ENCODE assay signal across 9 mouse cellular contexts in the genomic region with DNA sequence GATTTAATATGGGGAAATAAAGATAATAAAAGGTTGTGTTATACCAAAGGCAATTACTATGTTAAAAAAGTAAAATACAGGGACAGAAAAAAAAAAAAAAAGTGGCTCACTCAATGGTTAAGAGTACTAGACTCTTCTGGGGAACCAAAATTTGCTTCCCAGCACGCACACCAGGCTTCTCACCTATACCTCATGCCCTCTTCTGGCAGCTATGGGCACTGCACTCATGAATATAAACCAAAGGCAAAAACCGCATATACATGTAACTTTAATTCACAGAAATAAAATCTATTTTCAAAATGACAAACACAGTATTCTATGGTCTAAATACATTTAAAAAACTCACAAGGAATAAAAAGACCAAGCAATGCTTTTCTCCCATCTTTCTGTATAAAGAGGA.
DNase-seq lines count a peak whose midpoint lies in the region; ATAC-seq and TF ChIP-seq lines count a peak whose summit lies in the region.
"Had no signal": no experiment of that assay in that cellular context is flagged by ENCODE, and none has a peak within 500 bp of the region (broad histone marks: within the 10 kb centered on the region; RNA-seq: fewer than 3 reads in every experiment).

No protein-coding gene starts in this region.

- DNase-seq in heart, postnatal 10 days, result peak; percentile 29 to 51
- DNase-seq in heart, embryonic 10.5 days (ENCODE audit: low spot score), result no peak
- DNase-seq in 416B (ENCODE audit: low read depth) (peak; percentile 56), G1E (ENCODE audit: low spot score) (no peak)
- peak; percentile 1 for DNase-seq in embryo, embryonic 11.5 days (ENCODE audit: low read depth, low spot score)
- peak in 2 of 3 experiments; percentile 5 to 12 for DNase-seq in liver, embryonic 14.5 days (ENCODE audit: low read depth in 3 of 3, low spot score in 3 of 3)
- DNase-seq in splenic B cell, adult 2 months (ENCODE audit: low read depth, low spot score), result peak; percentile 68
- no peak for DNase-seq in urinary bladder, adult 18-20 months (ENCODE audit: low spot score in 2 of 2)

- WGBS in heart, embryonic 10.5 days, result 84% methylated on average over 2 of the region's 2 CpGs
- WGBS in liver, embryonic 14.5 days (ENCODE audit: insufficient replicate concordance), result 70% methylated on average over 2 of the region's 2 CpGs

- no peak overlapping the region for H3K27ac ChIP-seq in heart, embryonic 10.5 days
- no peak overlapping the region for H3K27ac ChIP-seq in liver, embryonic 14.5 days
- H3K27ac ChIP-seq: midbrain, embryonic 12.5 days had no signal

- H3K4me3 ChIP-seq in heart, embryonic 10.5 days, result no peak overlapping the region
- H3K4me3 ChIP-seq in G1E (ENCODE audit: low read depth, low read length), result no peak overlapping the region
- H3K4me3 ChIP-seq in liver, embryonic 14.5 days (ENCODE audit: insufficient read depth in 1 of 2, low read depth in 2 of 2, low read length in 2 of 2), result no peak overlapping the region
- H3K4me3 ChIP-seq: midbrain, embryonic 12.5 days had no signal

- H3K9me3 ChIP-seq in heart, embryonic 10.5 days, result no peaks in the 10 kb centered on the region
- no peaks in the 10 kb centered on the region for H3K9me3 ChIP-seq in G1E (replicated peaks)
- H3K9me3 ChIP-seq in liver, embryonic 14.5 days (ENCODE audit: control insufficient read depth, low read length), result no peaks in the 10 kb centered on the region
- H3K9me3 ChIP-seq: midbrain, embryonic 12.5 days had no signal

- TF ChIP-seq CTCF in G1E (IDR thresholded peaks at IDR 0.05; ENCODE audit: low read depth, low read length), result peak; percentile 14; the same call in 1 of the 2 replicates
- TF ChIP-seq CTCF in liver, embryonic 14.5 days (IDR thresholded peaks at IDR 0.05; ENCODE audit: low read depth), result peak; percentile 63

- H3K4me2 ChIP-seq in liver, embryonic 14.5 days (ENCODE audit: low read depth), result no peak overlapping the region
- H3K4me2 ChIP-seq: midbrain, embryonic 12.5 days had no signal

- no peaks in the 10 kb centered on the region for H3K27me3 ChIP-seq in heart, embryonic 10.5 days (ENCODE audit: insufficient read depth, poor library complexity, severe bottlenecking)
- H3K27me3 ChIP-seq in G1E (ENCODE audit: insufficient read depth, low read length), result no peaks in the 10 kb centered on the region
- no peaks in the 10 kb centered on the region for H3K27me3 ChIP-seq in liver, embryonic 14.5 days (ENCODE audit: control insufficient read depth, insufficient read depth, low read length)
- no peaks in the 10 kb centered on the region for H3K27me3 ChIP-seq in splenic B cell, adult 2 months (ENCODE audit: control insufficient read depth, insufficient read depth, low read length, poor library complexity, severe bottlenecking)
- H3K27me3 ChIP-seq: midbrain, embryonic 12.5 days had no signal

- no peak overlapping the region for H3K9ac ChIP-seq in liver, embryonic 14.5 days (replicated peaks)
- H3K9ac ChIP-seq: midbrain, embryonic 12.5 days had no signal

- H3K36me3 ChIP-seq in heart, embryonic 10.5 days, result peaks cover 86% of the 10 kb centered on the region
- peaks cover 77% of the 10 kb centered on the region for H3K36me3 ChIP-seq in G1E (replicated peaks)
- peaks cover 53% of the 10 kb centered on the region for H3K36me3 ChIP-seq in liver, embryonic 14.5 days (replicated peaks; ENCODE audit: control insufficient read depth, insufficient read depth, low read depth)
- peaks cover 4% of the 10 kb centered on the region; the same call in 1 of the 2 replicates for H3K36me3 ChIP-seq in splenic B cell, adult 2 months (ENCODE audit: control insufficient read depth, insufficient read depth, low read length, poor library complexity, severe bottlenecking)

- H3K4me1 ChIP-seq in heart, embryonic 10.5 days, result no peaks in the 10 kb centered on the region
- H3K4me1 ChIP-seq in G1E (ENCODE audit: insufficient read depth, low read depth, low read length), result peaks cover 5% of the 10 kb centered on the region
- no peaks in the 10 kb centered on the region for H3K4me1 ChIP-seq in liver, embryonic 14.5 days (replicated peaks; ENCODE audit: control insufficient read depth in 2 of 2, insufficient read depth in 2 of 2, low read length in 1 of 2)
- H3K4me1 ChIP-seq: midbrain, embryonic 12.5 days had no signal

- no peak for ATAC-seq in G1E (ENCODE audit: extremely low read depth, insufficient number of reproducible peaks, low FRiP score, poor library complexity, severe bottlenecking)
- no peak for ATAC-seq in liver, embryonic 14.5 days (ENCODE audit: insufficient read depth)

- intact Hi-C loops in heart, postnatal 10 days (cut with DNase I), result loop anchor here (5.0 to 10.0 kb wide), 2 partner anchors 76 to 368 kb away; no protein-coding TSS in a partner anchor

- no peak for TF ChIP-seq EP300 in liver, embryonic 14.5 days (IDR thresholded peaks at IDR 0.05; ENCODE audit: low read depth)

Comparison
In these comparisons a context has a peak if more than half of its experiments do, and no peak if none do; other contexts are left out.
1. DNase-seq: peak in heart, postnatal 10 days (2 of 2), 416B (single experiment), embryo, embryonic 11.5 days (single experiment), liver, embryonic 14.5 days (2 of 3) and splenic B cell, adult 2 months (single experiment); none in heart, embryonic 10.5 days (single experiment), G1E (single experiment) and urinary bladder, adult 18-20 months (0 of 2).